Mouse (Mus musculus) spleen, embryonic (tissue): ENCODE results near the gene Map3k5.

Experiments used
- CTCF ChIA-PET: fragments of 350-600 bp; sonication (Branson Sonifier 250); formaldehyde crosslinking; loops from one replicate; lab custom pipeline; 2022; lab: Charles Lee

Map3k5 gene

DNA sequence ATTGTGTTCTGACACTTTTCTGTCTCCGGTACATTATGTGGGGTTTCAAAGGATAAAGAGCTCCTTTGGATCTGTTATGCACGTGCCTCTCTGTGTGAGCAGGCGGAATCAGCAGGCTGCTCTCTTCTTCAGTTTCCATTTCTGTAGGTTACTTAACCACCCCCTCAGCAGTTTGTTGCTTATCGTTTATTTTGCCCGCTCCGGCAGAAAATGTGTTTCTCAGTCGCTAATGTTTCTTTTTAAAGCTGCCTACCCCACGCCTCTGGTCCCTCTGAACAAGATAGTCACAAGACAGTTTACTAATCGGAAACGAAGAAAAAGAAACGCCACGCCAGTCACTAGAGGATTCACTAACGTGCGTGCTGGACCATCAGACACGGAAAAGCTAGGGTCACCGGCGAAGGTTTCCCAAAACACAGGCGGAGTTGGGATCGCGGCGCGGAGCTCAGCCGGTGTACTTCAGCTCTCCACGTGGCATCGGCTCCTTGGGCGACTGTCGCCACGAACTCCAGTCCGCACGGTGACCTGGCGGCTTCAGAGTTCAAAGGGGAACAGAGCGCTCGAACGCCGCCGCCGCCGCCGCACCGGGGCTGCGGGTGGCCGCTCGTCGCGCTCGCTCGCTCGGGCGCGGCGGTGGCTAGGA lies 214.0 kb downstream of the Map3k5 start, which contains the start of gene Map7:
TSS of gene Map7 (plus strand) at position 342 of the 643 bp plus-strand sequence.
- CTCF ChIA-PET, result interaction anchor here (0.7 to 0.8 kb wide), 2 partner anchors 70 to 214 kb away, joined by 3 read pairs; partner anchors contain the start of gene Map3k5

GRCm38 (mm10) chr10:20148773-20149120 lies 214.5 kb downstream of the Map3k5 start:
- CTCF ChIA-PET, result interaction anchor here (0.7 to 0.8 kb wide), 2 partner anchors 69 to 214 kb away, joined by 3 read pairs; partner anchors contain the start of gene Map3k5

- CTCF ChIA-PET, result no interaction called here
Measured at GRCm38 (mm10) chr10:20149121-20149834, 215.0 kb downstream of the Map3k5 start.

DNA sequence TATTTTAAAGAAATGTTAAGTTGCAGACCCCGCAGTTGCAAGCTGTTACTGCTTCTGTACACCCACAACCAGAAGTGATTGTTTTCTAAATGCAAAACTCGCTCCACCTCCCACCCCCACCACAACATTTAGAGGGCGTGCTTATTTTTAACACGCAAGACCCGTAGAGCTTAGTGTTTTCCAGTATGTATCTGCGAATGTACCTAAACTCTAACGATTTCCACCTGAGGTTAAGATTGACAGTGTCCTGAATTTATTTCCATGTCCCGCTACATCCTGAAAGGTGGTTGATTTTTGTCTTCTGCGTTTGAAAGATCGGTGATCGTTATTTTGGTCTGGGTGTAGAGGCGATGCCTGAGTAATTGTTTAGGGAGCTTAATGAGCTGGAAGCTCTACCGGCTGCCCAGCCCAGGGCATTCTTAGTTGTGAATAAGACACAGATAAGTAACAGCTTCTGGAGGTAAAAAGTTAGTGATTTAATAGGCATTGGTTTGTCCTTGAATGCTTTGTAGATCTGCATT lies 215.6 kb downstream of the Map3k5 start:
- CTCF ChIA-PET, result no interaction called here

- CTCF ChIA-PET, result no interaction called here
Measured at GRCm38 (mm10) chr10:20152131-20152530, 217.9 kb downstream of the Map3k5 start.

- CTCF ChIA-PET, result interaction anchor here (0.6 kb wide), 1 partner anchor 139 kb away, joined by 7 read pairs; no protein-coding TSS in a partner anchor
Measured at GRCm38 (mm10) chr10:20153507-20153906, 219.2 kb downstream of the Map3k5 start.

GRCm38 (mm10) chr10:20155401-20155800 lies 221.1 kb downstream of the Map3k5 start:
- CTCF ChIA-PET, result no interaction called here

DNA sequence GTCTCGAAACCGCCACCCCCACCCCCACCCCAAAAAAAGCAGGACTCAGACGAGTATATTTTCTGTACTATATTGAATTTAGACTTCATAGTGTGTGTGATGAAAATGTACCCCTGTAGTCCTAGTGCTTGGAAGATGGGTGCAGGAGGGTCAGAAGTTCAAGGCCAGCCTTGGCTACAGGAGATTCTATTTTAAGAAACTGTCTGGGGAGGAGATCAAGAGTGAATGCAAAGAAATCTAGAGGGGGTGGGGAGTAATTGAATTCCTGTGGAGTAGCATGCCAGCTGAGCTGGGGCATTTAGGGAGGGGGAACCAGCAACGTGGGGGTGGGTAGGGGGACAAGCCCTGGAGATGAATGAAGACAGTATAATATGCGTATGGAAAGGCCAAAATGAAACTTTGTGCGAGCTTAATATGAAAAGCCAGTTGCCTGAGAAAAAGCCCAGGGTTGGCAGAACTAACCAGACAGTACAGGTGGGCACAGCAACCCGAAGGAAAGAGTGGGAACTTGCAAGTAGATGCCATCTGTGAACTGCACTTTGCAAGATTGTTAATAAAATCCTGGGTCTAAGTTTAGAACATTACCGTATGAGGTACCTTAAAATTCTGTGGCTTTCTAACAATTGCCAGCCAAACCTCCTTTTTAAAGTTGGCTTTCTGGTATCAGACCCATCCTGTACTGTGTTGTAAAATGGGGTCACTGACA lies 222.9 kb downstream of the Map3k5 start:
- CTCF ChIA-PET, result no interaction called here

DNA sequence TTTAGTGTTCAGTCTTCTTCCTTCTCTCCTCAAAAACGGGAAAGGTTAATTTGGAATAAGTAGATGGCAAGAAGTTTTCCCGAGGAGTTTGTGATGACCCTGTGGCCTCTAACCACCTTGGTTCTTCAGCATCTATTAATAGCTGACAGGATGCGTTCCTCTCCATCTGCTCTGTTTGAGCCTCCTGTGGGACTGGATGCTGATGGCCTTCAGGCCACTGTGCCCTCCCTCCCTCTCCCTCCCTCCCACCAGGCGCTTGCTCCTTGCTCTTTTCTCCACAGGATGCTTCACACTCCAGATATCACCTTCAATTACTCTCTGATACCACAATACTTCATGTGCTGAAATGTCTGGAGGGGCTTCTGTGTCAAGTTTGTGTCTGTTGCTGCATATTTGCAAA lies 224.5 kb downstream of the Map3k5 start:
- CTCF ChIA-PET, result no interaction called here

DNA sequence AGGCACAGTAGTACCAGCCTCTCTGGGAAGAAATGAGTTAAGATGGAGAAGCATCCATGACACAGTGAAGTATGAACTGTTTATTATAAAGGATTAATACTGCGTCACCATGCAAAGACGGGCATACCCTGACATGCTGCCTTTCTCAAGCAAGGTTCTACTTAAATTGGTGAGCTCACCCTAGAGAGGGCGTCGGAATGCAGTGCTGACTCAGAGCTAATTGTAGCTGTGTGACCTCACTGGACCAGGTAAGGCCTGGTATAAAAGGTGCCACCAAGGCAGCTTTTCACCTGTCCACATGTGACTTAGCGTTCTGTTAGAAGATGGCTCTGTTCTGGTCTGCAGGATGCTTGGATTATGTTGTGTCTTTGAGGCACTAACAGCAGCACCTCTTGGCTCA lies 225.0 kb downstream of the Map3k5 start:
- CTCF ChIA-PET, result no interaction called here

DNA sequence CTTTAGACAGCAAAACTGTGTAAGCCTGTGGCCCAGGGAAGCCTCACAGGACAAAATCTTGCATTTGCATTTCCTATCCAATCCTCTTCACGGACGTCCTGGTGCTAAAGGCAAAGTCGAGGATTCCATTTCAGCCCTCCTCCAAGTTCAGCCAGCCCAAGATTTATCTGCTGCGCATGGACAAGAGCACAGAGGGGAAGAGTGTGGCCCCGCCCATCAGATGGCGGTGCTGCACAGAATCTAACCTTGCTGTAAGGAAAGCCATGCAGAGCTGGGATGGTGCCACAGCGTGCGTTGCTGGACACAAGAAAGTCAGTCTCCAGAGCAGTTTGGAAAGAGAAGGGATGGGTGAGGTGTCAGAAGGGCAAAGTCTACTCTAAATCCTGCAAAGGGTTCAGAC lies 226.6 kb downstream of the Map3k5 start:
- CTCF ChIA-PET, result no interaction called here

DNA sequence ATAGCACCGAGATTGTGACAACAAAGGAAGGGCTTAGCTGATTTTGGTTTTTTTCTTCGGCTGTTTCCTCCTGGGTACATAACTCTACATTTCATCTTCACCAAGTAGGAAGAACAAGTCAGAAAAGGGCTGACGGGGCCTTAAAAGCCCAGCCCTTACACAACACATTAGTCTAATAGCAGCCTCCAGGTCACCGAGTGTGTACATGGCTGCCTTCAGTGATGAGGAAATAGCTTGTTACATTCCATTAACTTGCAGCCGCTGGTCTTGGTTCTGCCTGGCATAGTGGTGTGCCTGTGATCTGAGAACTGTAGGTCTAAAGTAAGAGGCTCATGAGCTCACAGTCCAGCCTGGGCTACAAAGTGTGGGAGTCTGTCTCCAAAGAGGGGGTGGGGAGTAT lies 230.5 kb downstream of the Map3k5 start:
- CTCF ChIA-PET, result interaction anchor here (0.6 kb wide), 1 partner anchor 54 kb away, joined by 10 read pairs; no protein-coding TSS in a partner anchor

DNA sequence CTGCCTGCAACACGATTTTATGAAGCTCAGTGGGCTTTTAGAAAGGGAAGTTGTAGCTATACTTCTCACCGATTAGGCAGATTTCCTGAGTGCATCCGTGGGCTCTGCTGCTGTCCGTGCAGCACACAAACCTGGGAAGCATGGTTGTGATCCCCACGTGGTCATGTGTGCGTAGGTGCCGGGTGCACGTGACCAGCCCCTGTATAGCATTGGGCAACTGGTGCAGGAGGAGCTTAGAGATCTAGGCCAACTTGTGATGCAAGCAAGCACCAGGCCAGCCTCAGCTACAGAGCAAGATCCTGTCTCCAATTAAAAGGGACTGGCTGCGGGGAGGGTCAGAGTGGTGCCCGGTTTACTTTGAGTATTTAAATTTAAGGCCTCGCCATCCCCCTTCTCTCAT lies 232.5 kb downstream of the Map3k5 start:
- CTCF ChIA-PET, result no interaction called here

- CTCF ChIA-PET, result no interaction called here
Measured at GRCm38 (mm10) chr10:20167467-20167866, 233.2 kb downstream of the Map3k5 start.

DNA sequence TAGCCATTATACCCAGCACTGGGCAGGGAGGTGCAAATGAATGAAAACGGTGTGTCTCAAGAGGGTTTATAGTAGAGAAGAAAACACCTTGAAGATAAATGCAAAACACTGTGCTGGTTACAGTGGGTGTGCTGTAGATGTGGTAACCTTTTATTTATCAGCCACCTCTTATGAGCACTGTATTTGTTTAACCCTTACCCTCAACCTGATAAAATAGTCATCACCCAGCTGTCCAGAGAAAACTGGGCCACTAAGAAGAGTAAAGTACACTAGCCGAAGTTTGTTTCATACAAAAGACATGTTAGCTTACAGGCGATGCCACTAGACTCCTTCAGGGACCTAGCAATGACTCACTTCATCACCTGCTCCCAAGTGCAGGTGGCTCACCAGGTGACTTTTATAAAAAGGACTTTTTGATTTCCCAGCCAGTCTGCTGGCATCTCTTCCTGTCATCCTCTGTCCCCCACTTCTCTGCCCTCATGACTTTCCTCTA lies 235.0 kb downstream of the Map3k5 start:
- CTCF ChIA-PET, result no interaction called here

DNA sequence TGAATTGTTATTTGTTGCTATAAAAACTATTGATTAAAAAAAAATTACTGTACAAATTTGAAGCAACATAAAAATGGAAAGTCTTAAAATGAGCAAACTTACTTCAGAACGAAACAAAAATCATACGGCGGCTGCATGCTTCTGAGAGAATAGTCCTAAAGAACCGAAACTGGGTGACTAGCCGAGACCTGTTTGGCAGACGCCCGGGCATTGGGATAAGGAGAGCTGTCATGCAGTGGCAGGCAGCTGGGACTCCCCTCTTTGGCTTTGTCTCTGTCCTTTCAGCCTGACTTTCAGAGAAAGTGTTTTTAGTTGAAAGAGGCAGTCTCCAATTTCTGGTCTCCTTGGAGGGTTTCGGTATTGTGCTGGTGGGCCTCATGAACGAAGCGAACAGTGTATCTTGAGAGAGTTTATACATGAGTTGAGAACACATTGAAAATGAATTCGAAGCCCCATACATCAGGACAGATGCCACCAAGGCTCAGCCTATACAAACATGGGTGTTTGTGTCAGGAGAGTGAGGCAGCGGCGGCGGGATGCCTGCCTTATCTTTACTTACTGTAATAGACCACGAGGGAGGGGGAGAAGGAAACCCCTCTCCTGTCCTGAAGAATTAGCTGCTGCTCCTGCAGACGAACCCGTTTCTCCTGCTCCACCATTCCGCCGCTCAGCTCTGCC lies 235.8 kb downstream of the Map3k5 start:
- CTCF ChIA-PET, result no interaction called here

- CTCF ChIA-PET, result no interaction called here
Measured at GRCm38 (mm10) chr10:20170605-20171088, 236.4 kb downstream of the Map3k5 start.

- CTCF ChIA-PET, result no interaction called here
Measured at GRCm38 (mm10) chr10:20171209-20171608, 236.9 kb downstream of the Map3k5 start.

- CTCF ChIA-PET, result no interaction called here
Measured at GRCm38 (mm10) chr10:20171756-20172155, 237.5 kb downstream of the Map3k5 start.

- CTCF ChIA-PET, result no interaction called here
Measured at GRCm38 (mm10) chr10:20173733-20174132, 239.5 kb downstream of the Map3k5 start.

- CTCF ChIA-PET, result no interaction called here
Measured at GRCm38 (mm10) chr10:20176054-20176453, 241.8 kb downstream of the Map3k5 start.
